Mouse (Mus musculus) liver, embryonic 11.5 days (tissue): ENCODE results near the gene Cdk19. TPM values are rescaled to one million over a fixed set of nuclear protein-coding genes. Genes with fewer than 3 reads are reported as not detected.
A peak's percentile ranks its signal among the peaks of the same experiment; 100 is the strongest.

ENCODE experiments used
- ATAC-seq: fragments of 200-750 bp; cut with Nextera tagmentation; replicated peaks from 2 replicates; pipeline ENCODE4 v1.8.0; 2017; ENCODE audit warnings: moderate number of reproducible peaks, mild to moderate bottlenecking, moderate TSS enrichment, moderate library complexity; ENCODE audit not compliant: low FRiP score
- DNase-seq: peaks from one replicate; pipeline ENCODE4 v3.0.0-alpha.2; 2017; ENCODE audit warnings: low spot score
- H3K27ac ChIP-seq: fragments of 300-500 bp; sonication (generic); 2 replicates; pipeline ENCODE4 v1.5.1; 2014; ENCODE audit warnings: mild to moderate bottlenecking, low read depth, low read length, control low read depth
- H3K27me3 ChIP-seq: fragments of 300-500 bp; sonication (generic); replicated peaks from 2 replicates; pipeline ENCODE4 v1.6.1; 2014; ENCODE audit warnings: low read length, mixed read lengths; ENCODE audit not compliant: control insufficient read depth, insufficient read depth
- H3K36me3 ChIP-seq: fragments of 300-500 bp; sonication (generic); 2 replicates; pipeline ENCODE4 v1.6.1; 2014; ENCODE audit warnings: mild to moderate bottlenecking, low read length, moderate library complexity, mixed read lengths; ENCODE audit not compliant: control insufficient read depth, insufficient read depth
- H3K4me1 ChIP-seq: fragments of 300-500 bp; sonication (generic); replicated peaks from 2 replicates; pipeline ENCODE4 v1.6.1; 2014; ENCODE audit warnings: low read length, mixed read lengths; ENCODE audit not compliant: control insufficient read depth, insufficient read depth
- H3K4me2 ChIP-seq: fragments of 300-500 bp; sonication (generic); 2 replicates; pipeline ENCODE4 v1.6.1; 2014; ENCODE audit warnings: mild to moderate bottlenecking, control low read depth, moderate library complexity
- H3K4me3 ChIP-seq: fragments of 300-500 bp; sonication (generic); 2 replicates; pipeline ENCODE4 v1.5.1; 2014; ENCODE audit warnings: low read depth, low read length, control low read depth
- H3K9ac ChIP-seq: fragments of 300-500 bp; sonication (generic); 2 replicates; pipeline ENCODE4 v1.6.1; 2014; ENCODE audit warnings: low read depth, low read length, control low read depth
- H3K9me3 ChIP-seq: fragments of 300-500 bp; sonication (generic); 2 replicates; pipeline ENCODE4 v1.6.1; 2016; ENCODE audit warnings: low read length, inconsistent platforms, mixed read lengths; ENCODE audit not compliant: control insufficient read depth
- WGBS: fragments of 180-500 bp; shearing (Covaris S2); extraction: QIAGEN DNeasy Blood & Tissue Kit; methylation state at CpG from one replicate; pipeline ENCODE4 v1.1.7; 2014; 5-methylcytosine and 5-hydroxymethylcytosine counted together
- polyA plus RNA-seq: library from polyadenylated mRNA; unstranded; fragments of >200 nt; fragmentation: Nextera tagmentation; extraction: Ambion mirVana; gene quantifications from 2 replicates; pipeline ENCODE4 v1.2.1, GENCODE M21; 2014

Cdk19 gene
- polyA plus RNA-seq, 1 experiment from 2014 or later = 4.6 TPM

DNA sequence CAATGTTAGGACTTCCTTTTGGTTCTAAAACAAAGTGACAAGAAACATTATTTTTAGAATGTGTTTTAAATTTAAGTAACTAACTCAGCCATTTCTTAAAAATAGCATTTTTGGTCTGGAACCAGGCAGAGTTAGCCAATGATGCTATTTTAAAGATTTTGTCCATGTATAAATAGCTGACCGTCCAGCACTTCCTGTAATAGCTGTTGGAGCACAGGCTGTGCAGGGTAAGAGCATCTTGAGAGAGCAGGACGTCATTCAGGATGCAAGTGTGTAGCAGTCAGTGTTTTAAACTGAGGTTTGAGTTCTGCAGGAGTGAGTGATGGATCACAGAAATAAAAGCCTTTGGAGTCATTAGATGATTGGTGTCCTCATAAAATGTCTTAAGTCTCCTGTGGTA lies 18.8 kb downstream of the Cdk19 start:
- ATAC-seq (no peak), DNase-seq (no peak)
- peaks cover 8% of the 10 kb centered on the region for H3K4me1 ChIP-seq
- no peak overlapping the region for H3K4me2 ChIP-seq
- H3K9ac ChIP-seq = no peak overlapping the region
- H3K9me3 ChIP-seq = no peaks in the 10 kb centered on the region
- no peaks in the 10 kb centered on the region for H3K36me3 ChIP-seq
- H3K4me3 ChIP-seq = no peak overlapping the region
- no peaks in the 10 kb centered on the region for H3K27me3 ChIP-seq
- WGBS = 63% methylated on average over 2 of the region's 2 CpGs
- H3K27ac ChIP-seq = no peak overlapping the region

DNA sequence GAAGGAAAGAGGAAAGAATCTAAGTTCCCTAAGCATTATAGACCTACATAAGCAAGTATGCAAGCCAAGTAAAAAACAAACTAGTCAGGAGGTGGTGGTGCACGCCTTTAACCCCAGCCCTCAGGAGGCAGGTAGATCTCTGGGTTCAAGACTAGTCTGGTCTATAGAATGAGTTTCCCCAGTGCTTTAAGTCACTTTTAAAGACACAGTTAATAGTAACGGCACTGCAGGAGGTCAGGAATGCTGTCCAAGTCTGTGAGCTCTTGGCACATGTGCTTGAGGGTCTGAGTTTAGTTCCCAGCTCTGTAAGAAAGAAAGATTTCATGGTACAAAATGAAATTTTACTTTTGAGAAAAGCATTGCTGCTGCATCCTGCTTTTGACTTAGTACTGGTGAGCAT lies 19.8 kb downstream of the Cdk19 start:
- DNase-seq = no peak
- H3K27me3 ChIP-seq = no peaks in the 10 kb centered on the region
- no peaks in the 10 kb centered on the region for H3K9me3 ChIP-seq
- H3K4me3 ChIP-seq = no peak overlapping the region
- WGBS = 87% methylated on average over 2 of the region's 2 CpGs
- H3K4me1 ChIP-seq = peaks cover 10% of the 10 kb centered on the region
- H3K27ac ChIP-seq = no peak overlapping the region
- no peak overlapping the region for H3K9ac ChIP-seq
- ATAC-seq = no peak
- no peak overlapping the region for H3K4me2 ChIP-seq
- H3K36me3 ChIP-seq = no peaks in the 10 kb centered on the region

DNA sequence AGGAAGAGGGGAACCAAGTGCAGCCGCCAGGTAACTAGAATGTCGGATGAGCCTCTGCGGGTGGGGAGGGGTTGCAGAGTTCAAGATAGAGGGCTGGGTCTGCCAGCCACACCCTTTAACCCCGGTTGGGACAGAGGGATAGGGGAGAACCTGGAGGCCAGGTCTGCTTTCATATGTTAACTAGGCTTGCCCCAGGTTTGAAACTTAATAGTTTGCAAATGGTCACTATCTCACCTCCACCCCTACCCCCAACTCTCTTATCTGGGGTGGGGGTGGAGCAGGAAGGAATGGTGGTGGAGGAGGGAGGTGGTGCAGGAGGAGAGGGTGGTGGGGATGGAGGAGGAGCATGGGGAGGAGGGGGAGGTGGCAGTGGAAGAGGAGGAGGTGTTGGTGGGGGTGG lies 23.6 kb downstream of the Cdk19 start:
- Histone ChIP-seq H3K36me3 (no peaks in the 10 kb centered on the region), H3K9ac (no peak overlapping the region), H3K27ac (no peak overlapping the region), H3K9me3 (no peaks in the 10 kb centered on the region), H3K4me2 (peak overlapping the region; percentile 34), H3K27me3 (no peaks in the 10 kb centered on the region), H3K4me3 (no peak overlapping the region), H3K4me1 (peaks cover 10% of the 10 kb centered on the region)
- ATAC-seq = peak; percentile 39; the same call in 1 of the 2 replicates
- no peak for DNase-seq
- WGBS = 6% methylated on average over 4 of the region's 4 CpGs

DNA sequence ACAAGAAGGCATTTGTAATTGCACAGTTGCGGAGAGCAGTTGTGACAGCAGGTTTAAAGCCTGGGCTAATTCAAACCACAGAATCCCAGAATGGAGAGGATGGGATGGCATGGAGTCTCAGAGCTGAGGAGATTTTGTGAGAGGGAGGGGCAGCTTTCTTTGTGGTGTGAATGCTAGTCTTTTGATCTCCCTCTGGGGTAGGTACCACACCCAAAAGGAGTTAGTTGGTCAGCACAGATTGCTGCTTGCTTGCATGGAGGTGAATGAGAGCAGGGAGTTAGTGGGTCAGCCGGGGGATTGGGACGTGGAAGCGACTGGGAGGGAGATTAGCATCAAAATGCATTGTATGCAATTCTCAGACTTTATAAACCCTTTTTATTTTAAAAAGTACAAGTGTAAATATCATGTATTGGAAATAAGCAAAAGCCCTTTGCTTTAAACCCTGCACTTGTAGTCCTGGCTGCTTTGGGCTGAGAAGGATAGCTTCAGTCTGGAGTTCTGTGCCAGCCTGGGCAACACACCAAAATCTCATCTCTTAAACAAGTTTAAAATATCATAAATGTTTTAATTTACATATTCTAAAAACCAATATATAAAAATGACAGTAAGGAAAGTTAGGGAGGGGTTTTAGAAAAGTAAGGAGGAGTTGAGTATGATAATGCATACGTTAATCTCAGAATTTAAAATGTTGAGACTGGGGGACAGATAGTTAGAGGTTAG lies 25.4 kb downstream of the Cdk19 start:
- Histone ChIP-seq H3K9me3 (no peaks in the 10 kb centered on the region), H3K4me1 (peaks cover 10% of the 10 kb centered on the region), H3K4me3 (no peak overlapping the region), H3K36me3 (no peaks in the 10 kb centered on the region), H3K27me3 (no peaks in the 10 kb centered on the region), H3K9ac (no peak overlapping the region), H3K4me2 (no peak overlapping the region), H3K27ac (no peak overlapping the region)
- DNase-seq (no peak), ATAC-seq (no peak)
- WGBS = 66% methylated on average over 5 of the region's 5 CpGs

DNA sequence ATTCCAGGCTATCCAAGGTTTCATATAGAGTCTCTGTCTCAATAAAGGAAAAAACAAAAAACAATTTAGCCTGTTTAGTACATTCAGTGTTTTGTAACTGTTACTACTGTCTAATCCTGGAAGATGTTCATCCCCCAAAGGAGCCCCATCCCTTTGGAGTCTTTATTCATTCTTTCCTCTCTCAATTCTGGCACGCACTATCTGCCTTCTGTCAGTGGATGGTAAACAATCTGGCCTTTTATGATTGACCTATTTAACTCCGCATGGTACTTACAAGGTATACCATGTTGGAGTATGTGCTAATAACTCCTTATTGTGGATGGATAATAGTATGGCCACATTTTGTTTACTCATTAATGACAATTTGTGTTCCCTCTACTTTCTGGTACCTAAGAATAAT lies 26.6 kb downstream of the Cdk19 start:
- no peak for DNase-seq
- Histone ChIP-seq H3K27me3 (no peaks in the 10 kb centered on the region), H3K4me2 (no peak overlapping the region), H3K4me3 (no peak overlapping the region), H3K36me3 (no peaks in the 10 kb centered on the region), H3K9me3 (no peaks in the 10 kb centered on the region), H3K27ac (no peak overlapping the region), H3K9ac (no peak overlapping the region), H3K4me1 (peaks cover 10% of the 10 kb centered on the region)
- WGBS = 82% methylated on average over 2 of the region's 2 CpGs
- no peak for ATAC-seq

DNA sequence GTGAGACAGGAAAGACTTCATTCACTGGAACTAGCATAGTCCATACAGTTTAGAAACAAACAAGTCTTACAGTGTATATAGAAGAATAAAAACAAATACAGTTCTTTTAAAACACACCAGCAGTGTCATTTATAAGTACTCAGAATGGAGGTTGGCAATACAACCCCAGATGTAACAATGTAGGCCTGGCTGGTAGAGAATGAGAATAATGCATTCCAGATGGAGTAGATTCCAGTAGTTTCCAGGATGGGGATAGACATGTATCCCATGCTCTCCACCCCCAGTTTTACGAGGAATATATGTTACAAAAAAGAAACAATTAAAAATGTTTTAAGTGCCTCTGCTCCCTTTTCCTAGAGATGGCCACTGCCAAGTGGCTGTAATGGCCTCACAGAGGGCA lies 29.2 kb downstream of the Cdk19 start:
- Histone ChIP-seq H3K27ac (no peak overlapping the region), H3K4me2 (no peak overlapping the region), H3K36me3 (no peaks in the 10 kb centered on the region), H3K27me3 (no peaks in the 10 kb centered on the region), H3K4me1 (no peaks in the 10 kb centered on the region), H3K9ac (no peak overlapping the region), H3K9me3 (no peaks in the 10 kb centered on the region), H3K4me3 (no peak overlapping the region)
- ATAC-seq (no peak), DNase-seq (no peak)
- WGBS = 84% methylated on average over 1 of the region's 1 CpGs

DNA sequence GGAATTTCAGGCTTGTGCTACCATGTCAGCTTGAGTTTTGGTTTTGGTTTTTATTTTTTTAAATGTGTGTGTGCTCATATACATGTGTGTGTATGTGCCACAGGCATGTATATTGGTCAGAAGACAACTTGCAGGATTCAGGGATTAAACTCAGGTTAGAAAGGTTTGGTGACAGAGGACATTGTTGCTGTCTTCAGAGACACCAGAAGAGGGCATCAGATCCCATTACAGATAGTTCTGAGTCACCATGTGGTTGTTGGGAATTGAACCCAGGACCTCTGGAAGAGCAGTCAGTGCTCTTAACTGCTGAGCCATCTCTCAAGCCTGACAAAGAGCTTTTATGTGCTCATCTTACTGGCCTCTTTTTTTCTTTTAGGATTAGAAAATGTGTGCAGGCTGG lies 30.8 kb downstream of the Cdk19 start:
- H3K27ac ChIP-seq = no peak overlapping the region
- DNase-seq (no peak), ATAC-seq (no peak)
- H3K9ac ChIP-seq = no peak overlapping the region
- no peaks in the 10 kb centered on the region for H3K4me1 ChIP-seq
- no peaks in the 10 kb centered on the region for H3K36me3 ChIP-seq
- H3K9me3 ChIP-seq = no peaks in the 10 kb centered on the region
- H3K4me3 ChIP-seq = no peak overlapping the region
- no peaks in the 10 kb centered on the region for H3K27me3 ChIP-seq
- H3K4me2 ChIP-seq = no peak overlapping the region

DNA sequence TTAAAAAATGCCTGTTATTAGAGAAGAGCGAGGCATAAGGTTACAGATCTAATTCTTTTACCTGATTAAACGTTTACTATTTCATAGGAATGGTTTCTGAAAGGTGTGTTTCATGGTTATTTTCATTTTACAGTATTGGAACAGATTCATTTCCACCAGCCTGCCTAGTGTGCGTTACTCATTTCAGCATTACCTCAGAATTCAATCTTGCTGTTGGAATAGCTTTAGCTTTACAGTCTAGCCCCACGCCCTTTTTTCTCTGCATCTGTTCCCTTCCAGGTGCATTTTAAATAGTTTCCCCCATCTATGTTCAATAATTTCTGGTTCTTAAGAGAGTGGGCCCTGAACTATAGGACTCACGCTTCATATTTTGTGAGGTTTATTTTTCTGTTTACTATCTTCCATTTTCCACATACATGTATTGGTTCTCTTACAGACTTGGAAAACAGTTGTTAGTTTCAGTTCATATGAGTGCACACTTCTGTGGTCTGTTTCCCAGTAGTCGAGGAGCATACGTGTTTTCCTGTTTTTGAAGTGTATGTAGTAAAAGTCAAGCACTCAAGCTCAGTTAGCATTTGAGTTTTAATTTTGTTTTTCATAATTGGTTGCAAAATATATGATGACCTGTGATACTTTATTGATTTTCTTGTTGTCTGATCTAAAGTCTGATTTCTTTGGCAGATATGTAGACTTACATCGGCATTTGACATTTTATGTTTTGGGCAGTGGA lies 32.0 kb downstream of the Cdk19 start:
- H3K27me3 ChIP-seq = no peaks in the 10 kb centered on the region
- 75% methylated on average over 8 of the region's 8 CpGs for WGBS

More for the DNA sequence above, 32.0 kb downstream of the Cdk19 start:
- no peaks in the 10 kb centered on the region for H3K36me3 ChIP-seq
- DNase-seq (no peak), ATAC-seq (no peak)
- no peaks in the 10 kb centered on the region for H3K9me3 ChIP-seq
- H3K9ac ChIP-seq = no peak overlapping the region
- no peaks in the 10 kb centered on the region for H3K4me1 ChIP-seq
- H3K4me3 ChIP-seq = no peak overlapping the region
- no peak overlapping the region for H3K27ac ChIP-seq
- no peak overlapping the region for H3K4me2 ChIP-seq
